Mouse (Mus musculus): ENCODE measurements around the gene Fcgr3.

DNA sequence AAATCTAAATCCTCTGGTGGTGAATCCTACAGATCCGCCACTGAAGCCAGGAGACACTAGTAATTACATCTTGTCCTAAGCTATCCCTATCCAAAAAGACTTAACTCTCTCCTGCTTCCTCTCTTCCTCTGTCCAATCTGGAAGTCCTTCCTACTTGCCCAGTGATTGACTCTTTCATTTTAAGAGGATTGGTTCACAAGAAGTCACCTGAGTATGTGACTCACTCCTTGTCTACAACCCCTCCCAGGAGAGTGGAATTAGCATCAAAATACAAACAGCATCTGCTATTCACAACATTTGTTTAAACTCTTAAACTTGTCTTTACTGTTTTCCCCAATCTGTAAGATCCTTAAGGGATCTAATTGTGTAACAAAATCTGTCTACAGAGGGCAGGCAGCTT lies 25.2 kb upstream of the Fcgr3 start:
- TF ChIP-seq TAL1 (IDR thresholded peaks at IDR 0.05; ENCODE audit: low read length), result no peak
- no peak for TF ChIP-seq GATA1 (IDR thresholded peaks at IDR 0.05; ENCODE audit: low read length)

All from erythroblast, embryonic 14.5 days (primary cell).